Mouse (Mus musculus): ENCODE data around the gene Gm28308. TPM values are rescaled to one million over a fixed set of nuclear protein-coding genes. Genes with fewer than 3 reads are reported as not detected.

The Gm28308 gene
- polyA plus RNA-seq, 1 experiment from 2014 or later, result not detected

DNA sequence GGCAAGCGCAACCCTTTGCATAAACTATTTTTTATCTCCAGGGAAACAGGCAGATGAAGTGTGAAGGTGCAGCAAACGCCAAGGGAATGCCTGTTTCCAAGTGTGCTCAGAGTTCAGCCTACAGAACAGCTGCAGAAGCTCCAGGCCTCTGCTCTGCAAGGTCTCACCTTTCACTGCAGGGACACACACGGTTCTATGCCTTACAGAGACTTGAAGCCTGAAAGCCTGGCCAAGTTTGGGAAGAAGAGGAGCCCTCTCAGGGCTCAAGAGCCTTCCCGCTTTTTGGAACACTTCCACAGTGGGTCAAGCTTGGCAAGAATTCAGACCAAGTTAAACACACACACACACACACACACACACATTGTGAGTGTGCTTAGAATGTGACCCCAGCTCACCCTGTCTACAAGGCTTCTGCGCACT lies 24.0 kb downstream of the Gm28308 start:
- H3K27me3 ChIP-seq (replicated peaks), result peaks cover 99% of the 10 kb centered on the region
- H3K27ac ChIP-seq, result no peak overlapping the region
- WGBS, result 7% methylated on average over 5 of the region's 5 CpGs
- H3K9ac ChIP-seq, result no peak overlapping the region
- no peak overlapping the region for H3K4me2 ChIP-seq
- H3K36me3 ChIP-seq (replicated peaks), result no peaks in the 10 kb centered on the region
- ATAC-seq (replicated peaks), result no peak
- 0 out of 2 replicates have a peak, but pooled peaks cover 3% of the 10 kb centered on the region for H3K4me1 ChIP-seq
- H3K9me3 ChIP-seq, result no peaks in the 10 kb centered on the region
- no peak overlapping the region for H3K4me3 ChIP-seq

DNA sequence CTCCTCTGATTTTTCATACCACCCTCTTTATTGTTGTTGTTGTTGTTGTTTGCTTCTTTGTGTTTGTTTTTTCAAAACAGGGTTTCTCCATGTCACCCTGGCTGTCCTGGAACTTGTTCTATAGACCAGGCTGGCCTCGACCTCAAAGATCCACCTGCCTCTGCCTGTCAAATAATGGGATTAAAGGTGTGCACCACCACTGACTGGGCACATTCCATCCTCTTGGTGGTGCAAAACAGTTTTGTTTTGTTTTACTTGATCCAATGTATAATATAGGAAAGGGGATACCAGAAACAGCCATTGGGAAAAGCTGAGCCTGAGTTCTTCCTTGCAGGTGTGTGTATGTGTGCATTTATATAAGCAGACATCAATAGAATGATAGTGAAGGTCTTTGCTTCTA lies 26.6 kb downstream of the Gm28308 start:
- no peak for ATAC-seq (replicated peaks)
- no peak overlapping the region for H3K4me2 ChIP-seq
- peaks cover 100% of the 10 kb centered on the region for H3K27me3 ChIP-seq (replicated peaks)
- H3K27ac ChIP-seq, result no peak overlapping the region
- H3K9me3 ChIP-seq, result no peaks in the 10 kb centered on the region
- no peaks in the 10 kb centered on the region for H3K36me3 ChIP-seq (replicated peaks)
- no peak overlapping the region for H3K4me3 ChIP-seq
- no peak overlapping the region for H3K9ac ChIP-seq
- no peaks in the 10 kb centered on the region for H3K4me1 ChIP-seq
- 9% methylated on average over 1 of the region's 1 CpGs for WGBS

DNA sequence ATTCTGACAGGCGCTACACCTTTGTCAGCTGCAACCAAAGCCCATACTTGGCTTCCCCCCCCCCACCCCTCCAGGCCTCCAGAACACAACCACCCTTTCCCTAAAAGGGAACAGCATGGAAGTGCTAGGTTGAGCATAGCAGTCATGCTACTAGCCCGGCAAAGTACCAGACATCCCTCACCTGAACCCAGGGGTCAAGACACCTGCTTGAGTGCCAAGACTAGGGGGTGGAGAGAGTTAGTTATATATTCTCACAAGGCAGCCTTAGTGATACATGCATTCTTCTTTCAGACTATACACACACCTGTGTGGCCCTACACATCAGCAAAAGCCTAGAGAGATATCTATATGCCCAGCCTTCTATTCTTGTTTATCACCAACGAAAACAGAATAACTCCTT lies 27.3 kb downstream of the Gm28308 start:
- no peaks in the 10 kb centered on the region for H3K4me1 ChIP-seq
- H3K9me3 ChIP-seq, result no peaks in the 10 kb centered on the region
- H3K27me3 ChIP-seq (replicated peaks), result peaks cover 100% of the 10 kb centered on the region
- no peak for ATAC-seq (replicated peaks)
- no peaks in the 10 kb centered on the region for H3K36me3 ChIP-seq (replicated peaks)
- 6% methylated on average over 3 of the region's 3 CpGs for WGBS
- H3K27ac ChIP-seq, result no peak overlapping the region
- H3K9ac ChIP-seq, result no peak overlapping the region
- H3K4me2 ChIP-seq, result no peak overlapping the region
- H3K4me3 ChIP-seq, result no peak overlapping the region

DNA sequence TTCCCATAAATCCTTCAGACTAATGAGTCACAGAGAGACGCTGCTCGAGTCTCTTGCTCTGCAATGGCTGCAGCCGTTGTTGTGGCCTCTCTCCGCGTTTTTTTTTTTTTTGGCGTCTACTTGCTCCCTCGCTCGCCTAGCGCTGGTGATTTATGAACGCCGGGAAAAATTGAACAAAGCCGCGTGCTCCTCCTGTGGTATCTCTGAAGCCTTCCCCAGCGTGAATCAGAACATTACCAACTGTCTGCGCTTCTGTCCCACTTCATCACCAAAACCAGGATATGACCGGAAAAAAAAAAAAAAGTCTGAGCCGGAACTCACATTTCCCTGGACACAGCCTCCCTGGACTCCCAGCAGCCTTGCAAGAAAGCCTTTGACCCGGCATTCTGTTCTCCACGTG lies 27.9 kb downstream of the Gm28308 start:
- 2% methylated on average over 19 of the region's 19 CpGs for WGBS
- no peak overlapping the region for H3K4me3 ChIP-seq
- no peaks in the 10 kb centered on the region for H3K4me1 ChIP-seq
- no peak overlapping the region for H3K9ac ChIP-seq
- no peaks in the 10 kb centered on the region for H3K9me3 ChIP-seq
- H3K36me3 ChIP-seq (replicated peaks), result no peaks in the 10 kb centered on the region
- H3K27me3 ChIP-seq (replicated peaks), result peaks cover 100% of the 10 kb centered on the region
- no peak overlapping the region for H3K27ac ChIP-seq
- no peak for ATAC-seq (replicated peaks)
- H3K4me2 ChIP-seq, result no peak overlapping the region

DNA sequence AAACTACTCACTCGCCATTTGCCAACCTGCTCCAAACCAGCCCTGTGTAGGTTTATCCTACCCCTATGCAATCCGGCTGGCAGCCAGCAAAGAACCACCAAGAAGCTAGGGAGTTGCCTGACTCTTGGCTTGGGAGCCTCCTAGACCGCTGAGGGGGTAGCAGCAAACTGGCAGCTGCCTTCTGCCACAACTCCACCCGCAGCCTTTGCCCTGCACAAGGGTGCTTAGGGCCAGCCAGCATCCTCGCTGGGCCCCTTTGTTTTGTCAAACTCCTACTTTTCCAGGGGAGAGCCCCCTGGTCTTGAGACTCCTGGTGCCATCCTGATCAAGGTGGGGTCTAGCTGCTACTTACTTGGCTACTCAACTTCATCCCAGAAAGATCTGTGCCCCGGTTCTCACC lies 28.5 kb downstream of the Gm28308 start:
- 2% methylated on average over 6 of the region's 6 CpGs for WGBS
- Histone ChIP-seq H3K27me3 (replicated peaks) (peaks cover 100% of the 10 kb centered on the region), H3K9me3 (no peaks in the 10 kb centered on the region), H3K4me2 (no peak overlapping the region), H3K36me3 (replicated peaks) (no peaks in the 10 kb centered on the region), H3K4me1 (no peaks in the 10 kb centered on the region), H3K27ac (no peak overlapping the region), H3K4me3 (no peak overlapping the region), H3K9ac (no peak overlapping the region)
- no peak for ATAC-seq (replicated peaks)

DNA sequence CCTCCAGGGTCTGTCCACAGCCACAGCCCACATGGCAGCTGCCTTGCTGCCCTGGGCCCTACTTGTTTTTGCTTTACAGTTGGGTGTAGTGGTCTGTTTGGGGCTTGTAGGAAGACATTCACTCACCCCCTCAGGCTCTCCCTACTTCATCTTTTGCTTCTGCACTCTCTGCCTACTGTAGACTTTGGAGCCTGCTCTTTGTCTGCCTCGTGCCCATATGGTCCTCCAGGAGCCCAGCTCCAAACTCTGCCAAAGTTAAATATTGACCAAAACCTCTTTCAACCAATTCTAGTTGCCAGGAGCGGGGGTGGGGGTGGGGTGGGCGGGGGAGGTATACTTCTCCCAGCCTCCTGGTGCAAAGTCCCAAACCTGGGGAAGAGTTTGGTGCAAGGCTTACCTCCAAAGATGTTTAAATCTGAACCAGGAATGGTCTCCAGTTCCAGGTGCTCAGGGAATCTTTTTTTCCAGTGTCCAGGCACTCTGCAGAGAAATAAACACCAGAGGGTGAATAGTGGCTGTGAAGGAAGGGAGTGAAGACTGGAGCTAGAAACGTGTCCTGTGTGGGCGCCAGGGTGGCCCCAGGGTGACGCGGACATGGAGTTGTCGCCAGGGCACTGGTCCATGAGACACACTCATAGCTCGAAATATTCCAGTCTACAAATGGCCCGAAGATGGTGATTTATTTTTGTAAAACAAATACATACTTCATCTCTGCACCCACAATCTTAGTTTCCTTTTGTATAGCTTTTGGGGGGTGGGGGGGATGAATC lies 29.6 kb downstream of the Gm28308 start:
- peaks cover 100% of the 10 kb centered on the region for H3K27me3 ChIP-seq (replicated peaks)
- no peaks in the 10 kb centered on the region for H3K36me3 ChIP-seq (replicated peaks)
- H3K9ac ChIP-seq, result no peak overlapping the region
- no peaks in the 10 kb centered on the region for H3K9me3 ChIP-seq
- WGBS, result 11% methylated on average over 10 of the region's 10 CpGs
- H3K27ac ChIP-seq, result no peak overlapping the region
- ATAC-seq (replicated peaks), result no peak
- no peak overlapping the region for H3K4me2 ChIP-seq
- no peaks in the 10 kb centered on the region for H3K4me1 ChIP-seq
- H3K4me3 ChIP-seq, result no peak overlapping the region

DNA sequence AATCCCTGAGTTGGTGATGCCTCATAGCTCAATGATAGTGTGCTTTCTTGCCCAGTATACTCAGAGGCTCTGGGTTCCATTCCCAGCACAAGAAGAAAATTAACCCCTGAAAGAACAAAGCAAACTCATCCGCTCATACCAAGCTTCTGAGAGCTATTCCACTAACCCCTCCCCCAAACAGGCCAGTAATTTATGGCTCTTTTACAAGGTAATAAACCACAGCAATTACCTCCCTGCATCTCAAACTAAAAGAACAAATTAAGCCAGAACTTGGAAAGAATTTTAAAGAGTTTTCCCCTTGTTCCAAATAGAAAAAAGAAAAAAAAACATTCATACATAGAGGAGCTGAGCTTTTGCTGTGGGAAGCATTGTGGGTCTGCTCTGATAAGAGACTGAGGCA lies 30.3 kb downstream of the Gm28308 start:
- H3K9ac ChIP-seq, result no peak overlapping the region
- H3K4me3 ChIP-seq, result no peak overlapping the region
- no peak overlapping the region for H3K4me2 ChIP-seq
- H3K36me3 ChIP-seq (replicated peaks), result no peaks in the 10 kb centered on the region
- H3K27ac ChIP-seq, result no peak overlapping the region
- WGBS, result 0% methylated on average over 1 of the region's 1 CpGs
- H3K9me3 ChIP-seq, result no peaks in the 10 kb centered on the region
- no peak for ATAC-seq (replicated peaks)
- H3K4me1 ChIP-seq, result no peaks in the 10 kb centered on the region
- peaks cover 100% of the 10 kb centered on the region for H3K27me3 ChIP-seq (replicated peaks)

DNA sequence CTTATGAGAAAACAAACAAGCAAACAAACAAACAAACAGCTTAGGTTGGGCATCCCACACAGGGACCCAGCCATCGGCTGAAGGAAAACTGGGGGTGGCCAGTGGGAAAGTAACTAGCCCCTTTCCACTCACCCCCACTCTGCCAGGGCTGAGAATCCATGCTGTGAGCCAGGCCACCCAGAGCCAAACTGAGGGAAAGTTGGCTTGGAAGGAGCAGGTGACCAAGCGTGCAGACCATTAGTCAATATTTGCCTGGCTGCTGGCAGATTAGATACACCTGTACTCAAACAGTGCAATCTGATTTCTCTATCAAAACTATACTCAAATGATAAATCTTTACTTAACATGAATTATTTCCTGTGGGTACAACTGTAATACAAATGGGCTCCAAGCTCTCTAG lies 31.1 kb downstream of the Gm28308 start:
- Histone ChIP-seq H3K4me3 (no peak overlapping the region), H3K9me3 (no peaks in the 10 kb centered on the region), H3K4me2 (no peak overlapping the region), H3K27me3 (replicated peaks) (peaks cover 100% of the 10 kb centered on the region), H3K27ac (no peak overlapping the region), H3K9ac (no peak overlapping the region), H3K4me1 (no peaks in the 10 kb centered on the region), H3K36me3 (replicated peaks) (no peaks in the 10 kb centered on the region)
- WGBS, result 21% methylated on average over 2 of the region's 2 CpGs
- ATAC-seq (replicated peaks), result no peak

DNA sequence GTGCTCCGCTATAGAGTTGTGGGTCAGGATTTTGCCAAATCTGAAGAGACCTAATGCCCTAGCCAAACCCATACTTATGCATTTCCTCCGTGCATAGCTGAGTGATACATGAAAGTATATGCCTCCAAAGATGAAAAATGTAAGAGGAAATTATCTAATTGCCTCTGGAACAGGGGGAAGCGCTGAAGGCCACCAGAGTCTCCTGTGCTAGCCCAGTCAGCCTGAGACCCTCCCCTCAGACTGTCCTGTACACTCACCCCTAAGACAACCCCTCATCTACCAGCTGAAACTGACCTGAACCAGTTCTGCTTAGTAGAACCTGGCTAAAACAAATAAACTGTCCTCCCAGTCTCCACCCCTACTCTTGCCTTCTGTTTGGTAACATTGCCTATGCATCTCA lies 32.4 kb downstream of the Gm28308 start:
- Histone ChIP-seq H3K27ac (no peak overlapping the region), H3K9me3 (no peaks in the 10 kb centered on the region), H3K36me3 (replicated peaks) (no peaks in the 10 kb centered on the region), H3K27me3 (replicated peaks) (peaks cover 97% of the 10 kb centered on the region), H3K4me2 (no peak overlapping the region), H3K4me1 (no peaks in the 10 kb centered on the region), H3K9ac (no peak overlapping the region), H3K4me3 (no peak overlapping the region)
- ATAC-seq (replicated peaks), result no peak
- WGBS, result 11% methylated on average over 3 of the region's 3 CpGs

DNA sequence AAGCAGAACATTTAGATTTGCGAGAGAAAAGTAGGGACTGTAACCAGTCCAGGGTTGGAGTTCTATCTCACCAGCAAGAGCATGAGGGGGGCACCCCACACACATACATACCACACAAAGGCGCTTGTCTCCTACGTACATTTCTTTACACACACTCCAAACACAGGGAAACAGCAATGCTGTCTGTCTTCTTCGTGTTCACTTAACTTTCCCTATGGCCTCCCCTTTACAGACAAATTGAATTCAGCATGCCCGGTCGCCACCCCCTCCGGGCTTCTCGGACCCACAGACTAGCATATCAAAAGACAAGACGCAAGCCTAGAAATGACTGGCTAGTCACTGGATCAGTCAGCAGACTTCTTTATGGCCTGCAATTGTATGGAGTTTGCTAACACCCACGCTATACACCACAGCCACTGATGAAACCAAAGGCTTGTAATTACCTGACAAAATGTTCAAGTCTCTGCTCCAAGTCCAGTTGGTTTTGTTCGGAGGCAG lies 32.9 kb downstream of the Gm28308 start:
- Histone ChIP-seq H3K4me3 (no peak overlapping the region), H3K4me1 (no peaks in the 10 kb centered on the region), H3K9ac (no peak overlapping the region), H3K9me3 (no peaks in the 10 kb centered on the region), H3K4me2 (no peak overlapping the region), H3K27ac (no peak overlapping the region), H3K36me3 (replicated peaks) (no peaks in the 10 kb centered on the region), H3K27me3 (replicated peaks) (peaks cover 95% of the 10 kb centered on the region)
- ATAC-seq (replicated peaks), result no peak
- WGBS, result 3% methylated on average over 11 of the region's 11 CpGs

DNA sequence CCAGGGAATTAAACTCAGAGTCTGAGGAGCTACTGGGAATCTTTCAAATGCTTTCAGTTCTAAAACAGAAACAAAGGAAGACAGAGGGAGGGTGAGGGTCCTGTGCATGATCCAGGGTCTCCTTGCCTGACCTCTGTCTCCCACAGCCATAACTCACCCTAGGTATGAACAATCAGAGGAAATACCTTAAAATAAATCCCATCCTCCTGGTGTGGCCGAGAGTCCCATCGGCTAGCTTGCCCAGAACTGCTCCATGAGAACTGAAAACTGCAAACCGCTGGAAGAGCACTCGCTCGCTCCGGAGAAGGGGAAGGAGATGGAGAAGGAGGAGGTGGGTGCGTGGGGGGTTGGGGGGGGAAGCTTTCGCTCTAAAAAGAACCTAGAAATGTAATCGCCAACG lies 33.4 kb downstream of the Gm28308 start:
- peaks cover 95% of the 10 kb centered on the region for H3K27me3 ChIP-seq (replicated peaks)
- H3K4me1 ChIP-seq, result no peaks in the 10 kb centered on the region
- H3K27ac ChIP-seq, result no peak overlapping the region
- no peaks in the 10 kb centered on the region for H3K36me3 ChIP-seq (replicated peaks)
- no peak for ATAC-seq (replicated peaks)
- no peak overlapping the region for H3K4me2 ChIP-seq
- no peak overlapping the region for H3K9ac ChIP-seq
- no peaks in the 10 kb centered on the region for H3K9me3 ChIP-seq
- WGBS, result 1% methylated on average over 10 of the region's 10 CpGs
- H3K4me3 ChIP-seq, result no peak overlapping the region

DNA sequence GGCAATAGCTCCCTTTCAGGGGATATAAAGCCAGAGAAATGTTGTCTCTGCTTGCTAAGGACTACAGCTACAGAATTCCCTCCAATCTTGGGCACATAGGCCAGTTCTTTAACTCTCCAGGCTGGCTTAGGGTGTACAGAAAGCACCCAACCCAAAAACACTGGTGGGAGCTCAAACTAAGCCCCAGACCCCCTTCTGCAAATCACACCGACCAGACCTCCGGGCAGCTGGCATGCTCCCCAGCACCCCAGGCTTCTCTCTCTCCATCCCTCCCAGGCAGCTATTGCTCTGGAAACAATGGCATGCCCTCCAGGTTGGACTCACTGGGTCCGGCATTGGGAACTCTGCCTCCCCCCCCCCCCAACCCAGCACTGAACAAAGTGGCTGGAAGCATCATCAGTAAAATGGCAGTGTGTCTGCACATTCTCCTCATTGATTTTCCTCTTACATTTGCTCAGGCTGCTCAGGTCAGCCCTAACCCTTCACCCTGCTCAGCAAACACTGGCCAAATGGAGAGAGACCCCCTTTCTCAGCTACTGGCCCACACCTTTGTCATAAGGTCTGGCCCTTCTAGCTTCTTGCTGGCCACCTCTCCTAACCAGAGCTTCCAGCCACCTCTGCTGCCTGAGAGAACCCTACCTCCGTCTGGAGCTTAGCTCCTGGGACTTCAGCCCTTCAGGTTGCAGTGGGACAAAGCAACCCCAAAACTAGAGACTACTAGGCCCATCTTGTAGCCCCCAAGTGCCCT lies 34.0 kb downstream of the Gm28308 start:
- no peak overlapping the region for H3K27ac ChIP-seq
- peaks cover 93% of the 10 kb centered on the region for H3K27me3 ChIP-seq (replicated peaks)
- H3K9ac ChIP-seq, result no peak overlapping the region
- H3K36me3 ChIP-seq (replicated peaks), result no peaks in the 10 kb centered on the region
- no peak overlapping the region for H3K4me2 ChIP-seq
- no peak overlapping the region for H3K4me3 ChIP-seq
- no peaks in the 10 kb centered on the region for H3K9me3 ChIP-seq
- WGBS, result 2% methylated on average over 4 of the region's 4 CpGs
- ATAC-seq (replicated peaks), result no peak
- H3K4me1 ChIP-seq, result no peaks in the 10 kb centered on the region

DNA sequence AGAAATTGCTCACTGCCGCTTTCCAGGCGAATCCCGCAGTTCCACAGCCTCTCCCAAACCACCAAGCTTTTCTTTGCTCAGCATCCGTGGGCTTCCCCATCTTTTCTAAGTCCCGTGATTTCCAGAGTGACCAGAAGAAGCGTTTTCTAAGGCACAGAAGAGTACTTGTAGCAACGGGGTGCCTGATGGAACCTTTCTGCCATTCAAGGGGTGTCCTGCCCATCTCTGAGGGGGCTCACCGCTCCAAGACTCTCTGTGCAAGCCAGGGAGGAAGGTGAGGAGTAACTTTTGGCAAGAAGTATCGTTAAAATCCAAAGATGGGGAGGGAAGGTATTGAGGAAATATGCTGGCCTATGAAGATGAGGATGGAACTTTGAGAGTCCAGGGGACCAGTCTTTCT lies 35.3 kb downstream of the Gm28308 start:
- Histone ChIP-seq H3K9ac (no peak overlapping the region), H3K36me3 (replicated peaks) (no peaks in the 10 kb centered on the region), H3K4me1 (peaks cover under 1% of the 10 kb centered on the region; the same call in 1 of the 2 replicates), H3K9me3 (no peaks in the 10 kb centered on the region), H3K27ac (no peak overlapping the region), H3K4me2 (no peak overlapping the region), H3K4me3 (no peak overlapping the region), H3K27me3 (replicated peaks) (peaks cover 92% of the 10 kb centered on the region)
- WGBS, result 2% methylated on average over 9 of the region's 9 CpGs
- ATAC-seq (replicated peaks), result no peak
